Comparison of ENCODE assay signal across 8 mouse cellular contexts in the genomic region with DNA sequence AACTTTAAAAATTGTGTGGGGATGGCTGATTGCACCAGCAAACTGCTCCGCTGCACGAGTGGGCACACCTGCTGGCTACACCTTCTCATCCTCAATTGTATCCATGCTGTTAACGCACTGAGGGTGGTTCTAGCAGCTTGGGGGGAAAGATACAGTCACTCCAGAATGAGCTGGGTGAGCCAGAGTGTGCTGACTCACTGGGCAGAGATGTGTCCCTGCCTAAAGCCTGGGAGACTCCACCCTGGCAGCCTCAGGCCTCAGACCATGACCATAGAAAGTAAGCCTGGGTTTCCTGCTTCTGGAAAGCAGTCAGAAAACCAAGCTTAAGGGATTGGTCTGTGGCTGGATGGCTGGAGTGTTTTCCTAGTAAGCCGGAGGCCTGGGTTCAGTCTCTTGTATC. TPM values are rescaled to one million over a fixed set of nuclear protein-coding genes. Genes with fewer than 3 reads are reported as not detected.
DNase-seq lines count a peak whose midpoint lies in the region; ATAC-seq lines count a peak whose summit lies in the region.

No protein-coding gene starts in this region.

- H3K27ac ChIP-seq in heart, embryonic 10.5 days, result peak overlapping the region; percentile 83
- peak overlapping the region; percentile 51 for H3K27ac ChIP-seq in midbrain, embryonic 11.5 days (ENCODE audit: low read depth, low read length)

- peak overlapping the region; percentile 12; the same call in 1 of the 2 replicates for H3K9ac ChIP-seq in midbrain, embryonic 11.5 days (ENCODE audit: low read length)

- peak; percentile 28; the same call in 1 of the 2 replicates for ATAC-seq in midbrain, embryonic 11.5 days (ENCODE audit: low FRiP score)

- no peak overlapping the region for H3K4me3 ChIP-seq in heart, embryonic 10.5 days
- no peak overlapping the region for H3K4me3 ChIP-seq in midbrain, embryonic 11.5 days (ENCODE audit: low read depth, low read length)

- no peaks in the 10 kb centered on the region for H3K27me3 ChIP-seq in heart, embryonic 10.5 days (ENCODE audit: insufficient read depth, poor library complexity, severe bottlenecking)
- H3K27me3 ChIP-seq in midbrain, embryonic 11.5 days (ENCODE audit: control insufficient read depth, insufficient read depth, low read length), result no peaks in the 10 kb centered on the region

- no peaks in the 10 kb centered on the region for H3K9me3 ChIP-seq in heart, embryonic 10.5 days
- H3K9me3 ChIP-seq in midbrain, embryonic 11.5 days (ENCODE audit: control insufficient read depth, low read length), result no peaks in the 10 kb centered on the region

- no peaks in the 10 kb centered on the region for H3K36me3 ChIP-seq in heart, embryonic 10.5 days
- H3K36me3 ChIP-seq in midbrain, embryonic 11.5 days (ENCODE audit: control insufficient read depth, insufficient read depth, low read length), result no peaks in the 10 kb centered on the region

- peaks cover 74% of the 10 kb centered on the region for H3K4me1 ChIP-seq in heart, embryonic 10.5 days
- H3K4me1 ChIP-seq in midbrain, embryonic 11.5 days (ENCODE audit: control insufficient read depth, insufficient read depth, low read length), result peaks cover 32% of the 10 kb centered on the region

- DNase-seq in Muller cell, postnatal 12 days (ENCODE audit: inconsistent ontology term), result peak; percentile 78
- DNase-seq in adrenal gland, postnatal 36 days, result peak; percentile 75 to 76
- peak; percentile 87 for DNase-seq in heart, embryonic 10.5 days (ENCODE audit: low spot score)
- DNase-seq in kidney, postnatal 4 days, result peak; percentile 26 to 57
- DNase-seq in midbrain, embryonic 11.5 days (ENCODE audit: low spot score, missing footprints), result no peak
- no peak for DNase-seq in thymus, adult 18-20 months
- no peak for DNase-seq in frontal cortex, adult 2 months (ENCODE audit: extremely low spot score in 1 of 2, low spot score in 1 of 2)
- DNase-seq in cerebellum, postnatal 4 days (ENCODE audit: low spot score in 2 of 2), result no peak

- WGBS in heart, embryonic 10.5 days, result 47% methylated on average over 4 of the region's 4 CpGs
- WGBS in midbrain, embryonic 11.5 days, result 59% methylated on average over 4 of the region's 4 CpGs

- H3K4me2 ChIP-seq in midbrain, embryonic 11.5 days, result no peak overlapping the region

RNA-seq across cellular contexts. Expression of gene Eef2k, which starts 23.2 kb away (rescaled TPM):
- total RNA-seq in adrenal gland, postnatal 36 days (2021), result 10 to 100 TPM; 25.6 to 51.8 TPM
- polyA plus RNA-seq in heart, embryonic 10.5 days (2016; fragmentation: Nextera tagmentation; extraction: Ambion mirVana), result 16.3 and 17.3 TPM in 2 replicates
- polyA plus RNA-seq in midbrain, embryonic 11.5 days (2014; fragmentation: Nextera tagmentation; extraction: Ambion mirVana), result 9.9 and 10.5 TPM in 2 replicates
- polyA plus RNA-seq in frontal cortex, adult 2 months (2012; rRNA removed), result 30.5 and 35.3 TPM in 2 replicates

RNA-seq across cellular contexts. Expression of gene Polr3e, which starts 51.7 kb away (rescaled TPM):
- total RNA-seq in adrenal gland, postnatal 36 days (2021), result 10 to 100 TPM; 23.1 to 25.9 TPM
- 32.3 and 36.9 TPM in 2 replicates for polyA plus RNA-seq in heart, embryonic 10.5 days (2016; fragmentation: Nextera tagmentation; extraction: Ambion mirVana)
- 19.0 and 19.9 TPM in 2 replicates for polyA plus RNA-seq in midbrain, embryonic 11.5 days (2014; fragmentation: Nextera tagmentation; extraction: Ambion mirVana)
- 28.2 and 30.9 TPM in 2 replicates for polyA plus RNA-seq in frontal cortex, adult 2 months (2012; rRNA removed)

RNA-seq across cellular contexts. Expression of gene Gm5737, which starts 53.7 kb away (rescaled TPM):
- total RNA-seq in adrenal gland, postnatal 36 days (2021), result not detected
- not detected in 2 replicates for polyA plus RNA-seq in heart, embryonic 10.5 days (2016; fragmentation: Nextera tagmentation; extraction: Ambion mirVana)
- not detected in 2 replicates for polyA plus RNA-seq in midbrain, embryonic 11.5 days (2014; fragmentation: Nextera tagmentation; extraction: Ambion mirVana)
- polyA plus RNA-seq in frontal cortex, adult 2 months (2012; rRNA removed), result not detected in 2 replicates

Comparison
In these comparisons a context has a peak if more than half of its experiments do, and no peak if none do; other contexts are left out.
1. DNase-seq: peak in Muller cell, postnatal 12 days (single experiment), adrenal gland, postnatal 36 days (2 of 2), heart, embryonic 10.5 days (single experiment) and kidney, postnatal 4 days (2 of 2); none in midbrain, embryonic 11.5 days (single experiment), thymus, adult 18-20 months (0 of 2), frontal cortex, adult 2 months (0 of 2) and cerebellum, postnatal 4 days (0 of 2).